Mouse (Mus musculus): ENCODE results near the gene Ephb2.

DNA sequence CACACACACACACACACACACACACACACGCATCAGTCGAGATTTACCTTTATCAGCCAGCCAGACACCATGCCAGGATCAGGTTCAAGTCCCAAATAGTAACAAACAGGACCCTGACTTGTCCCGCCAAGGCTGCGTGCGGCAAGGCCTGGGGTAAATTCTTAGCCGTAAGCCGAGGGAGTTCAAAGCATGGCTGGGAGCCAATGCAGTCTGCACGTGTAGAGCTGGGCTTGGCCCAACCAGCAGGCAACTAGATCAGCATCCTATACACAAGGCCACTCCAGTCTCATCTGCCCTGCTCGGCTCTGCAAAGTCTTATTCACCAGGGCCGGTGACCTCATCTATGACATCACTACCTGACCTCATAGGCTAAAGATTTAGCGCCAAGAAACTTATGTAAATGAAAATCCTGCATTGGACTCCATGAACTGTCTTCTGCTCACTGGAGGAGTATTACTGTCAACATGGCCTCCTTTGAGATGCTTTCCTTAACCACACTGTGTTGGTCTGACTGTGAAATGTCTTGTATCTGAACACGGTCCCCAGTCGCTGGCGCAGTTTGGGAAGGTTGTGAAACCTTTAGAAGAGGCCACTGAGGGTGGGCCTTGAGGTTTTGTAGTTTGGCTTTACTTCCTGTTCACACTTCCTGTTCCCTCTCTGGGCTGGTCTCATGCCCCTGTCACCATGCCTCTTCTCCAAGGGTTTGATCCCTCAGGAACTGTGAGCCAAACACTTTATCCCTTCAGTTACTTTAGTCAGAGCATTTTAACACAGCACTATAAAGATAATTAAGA, 117.4 kb downstream of the Ephb2 start:
- TF ChIP-seq CTCF (IDR thresholded peaks at IDR 0.05; ENCODE audit: low read depth), result no peak
- TF ChIP-seq EP300 (optimal IDR thresholded peaks at IDR 0.05), result no peak
